Mouse (Mus musculus) ES-E14 (cell line): ENCODE results near the gene Nectin2. TPM values are rescaled to one million over a fixed set of nuclear protein-coding genes. Genes with fewer than 3 reads are reported as not detected.
"Not testable (repeated sequence)": the region's sequence is repeated elsewhere in the genome, so short reads cannot be mapped to it uniquely, and the experiment has no call there.

ENCODE experiments used
- DNase-seq: peaks from one replicate; pipeline ENCODE4 v3.0.0-alpha.2; 2013; ENCODE audit warnings: low read depth, low spot score
- H3K27ac ChIP-seq: 2 replicates; pipeline ENCODE4 v1.5.1; 2012; ENCODE audit warnings: low read depth, mild to moderate bottlenecking, low read length, moderate library complexity, mixed read lengths; ENCODE audit not compliant: poor library complexity, insufficient read depth, severe bottlenecking
- H3K36me3 ChIP-seq: 2 replicates; pipeline ENCODE4 v1.6.1; 2012; ENCODE audit warnings: mild to moderate bottlenecking, low read length, moderate library complexity, mixed read lengths; ENCODE audit not compliant: control insufficient read depth, poor library complexity, insufficient read depth, severe bottlenecking
- H3K4me1 ChIP-seq, 2 experiments: fragments of 150-350 bp in 1 of 2; sonication (generic) in 1 of 2; 2 replicates each; pipeline ENCODE4 v1.6.1; 2012; ENCODE audit warnings: low read length in 2 of 2, mild to moderate bottlenecking in 1 of 2, mixed read lengths in 1 of 2; ENCODE audit not compliant: control insufficient read depth in 2 of 2, insufficient read depth in 2 of 2, poor library complexity in 1 of 2
- H3K4me3 ChIP-seq, 2 experiments: fragments of 150-350 bp in 1 of 2; sonication (generic) in 1 of 2; 2 replicates each; pipeline ENCODE4 v1.5.1; 2012; ENCODE audit warnings: low read length in 2 of 2, low read depth in 1 of 2, mild to moderate bottlenecking in 1 of 2, mixed read lengths in 1 of 2; ENCODE audit not compliant: insufficient read depth in 1 of 2, poor library complexity in 1 of 2, severe bottlenecking in 1 of 2
- H3K9ac ChIP-seq: 2 replicates; pipeline ENCODE4 v1.6.1; 2012; ENCODE audit warnings: low read depth, mild to moderate bottlenecking, low read length, mixed read lengths; ENCODE audit not compliant: poor library complexity, insufficient read depth, severe bottlenecking
- H3K9me3 ChIP-seq: fragments of 150-350 bp; sonication (generic); 2 replicates; pipeline ENCODE4 v1.6.1; 2012; ENCODE audit warnings: low read depth, mild to moderate bottlenecking, low read length; ENCODE audit not compliant: control insufficient read depth, insufficient read depth
- CHD2 ChIP-seq: IDR thresholded peaks from 2 replicates; pipeline ENCODE4 v1.6.1; 2014; ENCODE audit warnings: mild to moderate bottlenecking, low read depth, low read length, inconsistent platforms
- HCFC1 ChIP-seq: IDR thresholded peaks from 2 replicates; pipeline ENCODE4 v1.6.1; 2012; ENCODE audit warnings: low read length, inconsistent platforms, borderline replicate concordance; ENCODE audit not compliant: insufficient read depth
- MAFK ChIP-seq: IDR thresholded peaks from 2 replicates; pipeline ENCODE4 v1.6.1; 2014; ENCODE audit warnings: mild to moderate bottlenecking, low read depth, low read length, inconsistent platforms; ENCODE audit not compliant: insufficient read depth
- ZC3H11A ChIP-seq: IDR thresholded peaks from 2 replicates; pipeline ENCODE4 v1.6.1; 2012; ENCODE audit warnings: low read depth, mild to moderate bottlenecking, inconsistent platforms, low read length, borderline replicate concordance
- ZNF384 ChIP-seq: IDR thresholded peaks from 2 replicates; pipeline ENCODE4 v1.6.1; 2012; ENCODE audit warnings: low read depth, low read length, inconsistent platforms
- in situ Hi-C, 2 experiments: fragments of 600-800 bp; cut with MboI; formaldehyde crosslinking; loops; one replicate each; pipeline ENCODE4 v1.15.1; 2025; ENCODE audit warnings: low sequenced_read_pairs in 2 of 2, inconsistent platforms in 1 of 2; ENCODE audit not compliant: unreplicated experiment in 2 of 2
- total RNA-seq: library from RNA; depleted of rRNA; stranded (reverse); fragments of 300-350 nt; gene quantifications from 2 replicates; pipeline ENCODE4 v1.2.3, GENCODE M21; 2012

Nectin2 gene
- total RNA-seq, 1 experiment, result 241 TPM

GRCm38 (mm10) chr7:19686927-19687583, 63.2 kb downstream of the Nectin2 start:
- H3K4me1 ChIP-seq, result peaks cover 0 to 23% of the 10 kb centered on the region in 2 experiments; a peak in 3 of 4 replicates
- H3K36me3 ChIP-seq, DNase-seq, H3K9me3 ChIP-seq, H3K4me3 ChIP-seq, in situ Hi-C loops: not testable (repeated sequence)
- peak overlapping the region; percentile 92 for H3K27ac ChIP-seq
- peak overlapping the region; percentile 41; the same call in 1 of the 2 replicates for H3K9ac ChIP-seq
- TF ChIP-seq ZNF384, result 0 out of 2 replicates have a peak, but pooled peaks have one; percentile 10

GRCm38 (mm10) chr7:19686521-19686920, 63.8 kb downstream of the Nectin2 start:
- H3K27ac ChIP-seq, result peak overlapping the region; percentile 92
- H3K36me3 ChIP-seq, result no peaks in the 10 kb centered on the region; the same call in 1 of the 2 replicates
- no peaks in the 10 kb centered on the region for H3K9me3 ChIP-seq
- no peak overlapping the region for H3K4me3 ChIP-seq
- H3K9ac ChIP-seq, result no peak overlapping the region; the same call in 1 of the 2 replicates
- in situ Hi-C loops, result no loop called here
- DNase-seq, result no peak
- peaks cover 0 to 23% of the 10 kb centered on the region in 2 experiments; a peak in 3 of 4 replicates for H3K4me1 ChIP-seq
- TF ChIP-seq HCFC1, result no peak
- no peak for TF ChIP-seq ZC3H11A
- TF ChIP-seq ZNF384, result no peak

- DNase-seq, result no peak
- H3K9ac ChIP-seq, result no peak overlapping the region; the same call in 1 of the 2 replicates
- peaks cover 0 to 27% of the 10 kb centered on the region in 2 experiments; a peak in 3 of 4 replicates for H3K4me1 ChIP-seq
- H3K4me3 ChIP-seq, result no peak overlapping the region
- H3K27ac ChIP-seq, result peak overlapping the region; percentile 17; the same call in 1 of the 2 replicates
- in situ Hi-C loops, result no loop called here
- no peaks in the 10 kb centered on the region; the same call in 1 of the 2 replicates for H3K36me3 ChIP-seq
- TF ChIP-seq ZC3H11A (no peak), ZNF384 (no peak), MAFK (no peak), HCFC1 (no peak), CHD2 (no peak)
- H3K9me3 ChIP-seq, result no peaks in the 10 kb centered on the region
Observed at GRCm38 (mm10) chr7:19685374-19685773, 64.9 kb downstream of the Nectin2 start.

- TF ChIP-seq MAFK (no peak), CHD2 (no peak), ZC3H11A (no peak), ZNF384 (no peak), HCFC1 (no peak)
- Histone ChIP-seq H3K4me1 (peaks cover 0 to 27% of the 10 kb centered on the region in 2 experiments; a peak in 3 of 4 replicates), H3K36me3 (no peaks in the 10 kb centered on the region), H3K4me3 (no peak overlapping the region), H3K9me3 (no peaks in the 10 kb centered on the region), H3K27ac (no peak overlapping the region), H3K9ac (no peak overlapping the region)
- DNase-seq, result no peak
- in situ Hi-C loops, result no loop called here
Observed at GRCm38 (mm10) chr7:19683771-19684201, 66.5 kb downstream of the Nectin2 start.

GRCm38 (mm10) chr7:19682979-19683378, 67.3 kb downstream of the Nectin2 start:
- no peak overlapping the region for H3K4me3 ChIP-seq
- in situ Hi-C loops, result no loop called here
- TF ChIP-seq ZC3H11A (no peak), ZNF384 (no peak), MAFK (no peak), CHD2 (no peak), HCFC1 (no peak)

More at GRCm38 (mm10) chr7:19682979-19683378, 67.3 kb downstream of the Nectin2 start:
- H3K27ac ChIP-seq, result no peak overlapping the region
- no peaks in the 10 kb centered on the region for H3K36me3 ChIP-seq
- no peak overlapping the region for H3K9ac ChIP-seq
- DNase-seq, result no peak
- H3K9me3 ChIP-seq, result no peaks in the 10 kb centered on the region
- peaks cover 0 to 27% of the 10 kb centered on the region in 2 experiments; a peak in 3 of 4 replicates for H3K4me1 ChIP-seq
